Mouse (Mus musculus) limb, embryonic 11.5 days (tissue): ENCODE data around the gene Prdm2. TPM values are rescaled to one million over a fixed set of nuclear protein-coding genes. Genes with fewer than 3 reads are reported as not detected.

ENCODE experiments used
- ATAC-seq: fragments of 200-750 bp; cut with Nextera tagmentation; 2 replicates; pipeline ENCODE4 v1.8.0; 2017; ENCODE audit warnings: low read depth; ENCODE audit not compliant: insufficient number of reproducible peaks, low FRiP score, low TSS enrichment
- DNase-seq: peaks from one replicate; pipeline ENCODE4 v3.0.0-alpha.2; 2015; ENCODE audit warnings: low spot score
- H3K27ac ChIP-seq: fragments of 300-500 bp; sonication (generic); replicated peaks from 2 replicates; pipeline ENCODE4 v1.5.1; 2014; ENCODE audit warnings: low read depth, mild to moderate bottlenecking, low read length
- H3K27me3 ChIP-seq: fragments of 300-500 bp; sonication (generic); 2 replicates; pipeline ENCODE4 v1.6.1; 2014; ENCODE audit warnings: mild to moderate bottlenecking, low read length, mixed read lengths; ENCODE audit not compliant: control insufficient read depth, insufficient read depth
- H3K36me3 ChIP-seq: fragments of 300-500 bp; sonication (generic); 2 replicates; pipeline ENCODE4 v1.6.1; 2014; ENCODE audit warnings: mild to moderate bottlenecking, low read length, moderate library complexity, mixed read lengths; ENCODE audit not compliant: control insufficient read depth, insufficient read depth
- H3K4me1 ChIP-seq: fragments of 300-500 bp; sonication (generic); 2 replicates; pipeline ENCODE4 v1.6.1; 2014; ENCODE audit warnings: low read length, mixed read lengths; ENCODE audit not compliant: control insufficient read depth, insufficient read depth
- H3K4me2 ChIP-seq: fragments of 300-500 bp; sonication (generic); 2 replicates; pipeline ENCODE4 v1.6.1; 2014; ENCODE audit warnings: low read depth, mild to moderate bottlenecking, moderate library complexity; ENCODE audit not compliant: severe bottlenecking
- H3K4me3 ChIP-seq: fragments of 300-500 bp; sonication (generic); 2 replicates; pipeline ENCODE4 v1.5.1; 2014; ENCODE audit warnings: low read depth, low read length
- H3K9ac ChIP-seq: fragments of 300-500 bp; sonication (generic); 2 replicates; pipeline ENCODE4 v1.6.1; 2014; ENCODE audit warnings: mild to moderate bottlenecking, low read length
- H3K9me3 ChIP-seq: fragments of 300-500 bp; sonication (generic); 2 replicates; pipeline ENCODE4 v1.6.1; 2016; ENCODE audit warnings: low read length; ENCODE audit not compliant: control insufficient read depth
- WGBS: fragments of 180-500 bp; shearing (Covaris S2); extraction: QIAGEN DNeasy Blood & Tissue Kit; methylation state at CpG from one replicate; pipeline ENCODE4 v1.1.7; 2014; 5-methylcytosine and 5-hydroxymethylcytosine counted together
- polyA plus RNA-seq: library from polyadenylated mRNA; unstranded; fragments of >200 nt; fragmentation: Nextera tagmentation; extraction: Ambion mirVana; gene quantifications from 2 replicates; pipeline ENCODE4 v1.2.1, GENCODE M21; 2014

Gene Prdm2
- polyA plus RNA-seq, 1 experiment from 2014 or later: 15.8 TPM

DNA sequence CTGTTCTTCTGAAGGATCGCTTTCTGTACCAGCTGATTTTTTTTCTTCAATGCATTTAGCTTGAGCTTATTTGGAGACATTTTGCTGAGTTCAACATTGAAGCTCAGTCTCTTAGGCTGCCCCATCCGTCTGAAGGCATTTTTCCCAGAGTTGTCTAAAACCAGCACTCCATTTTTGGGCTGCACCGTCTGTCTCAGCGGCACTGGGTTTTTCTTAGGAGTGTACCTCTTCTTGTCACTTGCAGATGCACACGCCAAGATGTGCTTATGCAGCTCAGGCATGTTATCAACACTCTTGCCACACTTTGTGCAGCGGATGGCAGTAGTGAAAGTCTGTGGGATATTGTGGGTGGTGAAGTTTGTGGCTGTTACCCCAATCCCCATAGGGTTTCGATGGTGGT lies 80.4 kb downstream of the Prdm2 start:
- Histone ChIP-seq H3K4me1 (no peaks in the 10 kb centered on the region), H3K9me3 (no peaks in the 10 kb centered on the region), H3K4me2 (no peak overlapping the region), H3K27ac (no peak overlapping the region), H3K27me3 (no peaks in the 10 kb centered on the region), H3K4me3 (no peak overlapping the region), H3K9ac (no peak overlapping the region), H3K36me3 (peaks cover 21% of the 10 kb centered on the region)
- DNase-seq (no peak), ATAC-seq (no peak)
- WGBS: 95% methylated on average over 7 of the region's 7 CpGs

DNA sequence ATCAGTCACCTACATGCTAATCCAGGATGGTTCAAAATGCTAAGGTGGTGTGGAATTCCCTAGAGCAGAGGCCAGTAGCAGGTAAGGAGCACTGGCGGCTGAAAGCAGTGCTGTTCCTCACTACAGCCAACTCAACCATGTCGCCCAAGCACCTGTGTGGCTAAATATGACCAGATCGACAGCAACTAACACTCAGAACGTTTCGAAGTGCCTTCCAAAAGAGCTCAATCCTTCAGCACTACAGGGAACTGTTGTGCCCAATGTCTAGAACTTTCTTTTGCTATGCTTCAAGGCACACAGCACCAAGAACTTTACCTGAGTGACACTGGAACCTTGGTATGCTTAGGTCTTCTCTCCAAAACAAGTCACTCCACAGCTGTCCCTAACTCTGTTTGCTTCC lies 82.4 kb downstream of the Prdm2 start:
- H3K36me3 ChIP-seq: peaks cover 18% of the 10 kb centered on the region
- H3K27me3 ChIP-seq: no peaks in the 10 kb centered on the region
- no peak overlapping the region for H3K9ac ChIP-seq
- 87% methylated on average over 5 of the region's 5 CpGs for WGBS
- no peak overlapping the region for H3K4me3 ChIP-seq
- H3K9me3 ChIP-seq: no peaks in the 10 kb centered on the region
- ATAC-seq (no peak), DNase-seq (no peak)
- no peaks in the 10 kb centered on the region for H3K4me1 ChIP-seq
- H3K4me2 ChIP-seq: no peak overlapping the region
- no peak overlapping the region for H3K27ac ChIP-seq

DNA sequence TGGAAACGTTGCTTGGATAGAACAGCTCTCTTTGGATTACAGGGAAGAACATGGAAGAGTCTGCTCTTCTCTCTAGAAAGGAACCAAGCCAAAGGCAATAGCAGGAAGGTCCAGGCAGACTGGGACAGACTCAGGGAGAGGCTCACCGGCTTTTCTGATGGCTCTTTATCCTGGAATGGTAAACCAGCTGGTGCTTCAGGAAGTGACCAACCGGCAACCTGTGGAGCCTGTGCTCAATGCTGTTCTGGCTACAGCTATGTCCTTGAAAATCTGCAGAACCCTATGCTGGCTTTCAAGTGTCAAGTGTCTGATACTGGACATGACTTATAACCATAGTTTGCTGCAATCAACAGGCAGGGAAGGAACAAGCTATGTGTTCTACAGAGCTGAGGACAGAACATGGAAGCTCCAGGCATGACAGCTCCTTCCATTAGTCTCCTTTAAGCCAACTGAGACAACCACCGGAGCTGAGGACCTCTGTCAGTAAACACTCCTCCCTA lies 83.5 kb downstream of the Prdm2 start:
- no peak overlapping the region for H3K27ac ChIP-seq
- H3K36me3 ChIP-seq: peaks cover 9% of the 10 kb centered on the region; the same call in 1 of the 2 replicates
- 94% methylated on average over 4 of the region's 4 CpGs for WGBS
- ATAC-seq: no peak
- no peak overlapping the region for H3K9ac ChIP-seq
- H3K27me3 ChIP-seq: no peaks in the 10 kb centered on the region
- H3K9me3 ChIP-seq: no peaks in the 10 kb centered on the region
- no peak overlapping the region for H3K4me3 ChIP-seq
- no peak overlapping the region for H3K4me2 ChIP-seq
- DNase-seq: no peak
- no peaks in the 10 kb centered on the region for H3K4me1 ChIP-seq

DNA sequence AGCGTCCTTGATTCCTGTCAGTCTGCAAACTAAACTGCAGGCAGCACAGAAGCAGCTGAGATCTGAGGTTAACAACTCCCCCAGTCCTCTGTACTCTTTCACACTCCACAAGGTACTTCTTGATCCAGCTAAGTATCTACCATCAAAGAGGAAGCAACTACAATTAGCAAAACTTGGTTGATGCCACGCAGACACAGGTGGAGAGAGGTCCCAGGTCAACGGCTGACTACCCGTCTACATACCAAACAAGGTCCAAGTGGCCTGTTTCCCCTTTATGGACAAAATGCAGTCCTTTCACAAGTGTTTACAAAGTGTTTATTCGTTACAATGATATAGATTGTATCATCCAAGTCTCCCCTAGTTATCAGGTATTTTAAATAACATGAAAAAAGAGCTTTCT lies 85.6 kb downstream of the Prdm2 start:
- H3K27me3 ChIP-seq: no peaks in the 10 kb centered on the region
- H3K27ac ChIP-seq: no peak overlapping the region
- DNase-seq (no peak), ATAC-seq (no peak)
- 88% methylated on average over 5 of the region's 5 CpGs for WGBS
- no peaks in the 10 kb centered on the region; the same call in 1 of the 2 replicates for H3K36me3 ChIP-seq
- no peaks in the 10 kb centered on the region for H3K4me1 ChIP-seq
- H3K4me3 ChIP-seq: no peak overlapping the region
- no peaks in the 10 kb centered on the region for H3K9me3 ChIP-seq
- H3K9ac ChIP-seq: no peak overlapping the region
- no peak overlapping the region for H3K4me2 ChIP-seq

DNA sequence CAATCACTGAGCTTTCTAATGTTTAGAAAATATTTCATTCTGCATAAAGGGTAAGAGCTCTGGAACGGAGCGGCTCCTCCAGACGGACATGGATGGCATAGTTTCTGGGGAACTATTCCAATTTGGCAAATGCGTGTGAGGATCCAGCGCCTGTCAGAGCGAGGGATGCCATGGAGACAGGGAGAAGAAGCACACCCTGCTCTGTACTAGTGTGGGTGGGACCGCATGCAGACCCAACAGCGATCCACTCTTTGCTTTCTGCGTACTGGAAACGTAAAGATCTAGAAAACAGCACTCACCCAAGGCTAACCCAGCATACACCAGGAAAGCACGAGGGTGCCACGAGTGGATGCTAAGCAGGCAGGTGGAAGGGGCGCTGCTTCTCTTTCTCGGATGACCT lies 86.3 kb downstream of the Prdm2 start:
- no peak for ATAC-seq
- H3K27ac ChIP-seq: no peak overlapping the region
- WGBS: 96% methylated on average over 14 of the region's 14 CpGs
- no peak overlapping the region for H3K9ac ChIP-seq
- peaks cover 3% of the 10 kb centered on the region; the same call in 1 of the 2 replicates for H3K36me3 ChIP-seq
- H3K27me3 ChIP-seq: no peaks in the 10 kb centered on the region
- no peaks in the 10 kb centered on the region for H3K4me1 ChIP-seq
- no peaks in the 10 kb centered on the region for H3K9me3 ChIP-seq
- H3K4me2 ChIP-seq: no peak overlapping the region
- H3K4me3 ChIP-seq: no peak overlapping the region
- no peak for DNase-seq

DNA sequence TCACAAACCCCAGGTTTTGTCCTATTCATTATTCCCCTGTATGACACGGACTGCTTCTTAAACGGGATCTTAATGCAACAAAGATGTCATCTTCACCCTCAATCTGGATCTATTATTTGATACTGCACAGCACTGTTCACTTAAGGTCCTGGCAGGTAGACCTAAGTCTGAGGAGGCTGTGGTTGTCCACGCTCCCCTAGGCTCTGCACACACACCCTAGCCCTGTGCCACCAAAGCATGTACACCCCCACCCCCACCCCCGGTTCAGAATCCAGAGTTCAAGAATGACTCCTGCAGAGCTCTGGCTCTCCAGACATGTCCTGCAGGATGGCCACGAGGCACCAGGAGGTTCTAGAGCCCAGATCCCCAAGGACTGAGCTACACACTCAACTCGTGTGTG lies 87.5 kb downstream of the Prdm2 start:
- Histone ChIP-seq H3K9me3 (no peaks in the 10 kb centered on the region), H3K27me3 (no peaks in the 10 kb centered on the region), H3K4me1 (no peaks in the 10 kb centered on the region), H3K27ac (no peak overlapping the region), H3K4me3 (no peak overlapping the region), H3K9ac (no peak overlapping the region), H3K36me3 (peaks cover 3% of the 10 kb centered on the region; the same call in 1 of the 2 replicates), H3K4me2 (no peak overlapping the region)
- DNase-seq (no peak), ATAC-seq (no peak)
- 88% methylated on average over 6 of the region's 6 CpGs for WGBS

DNA sequence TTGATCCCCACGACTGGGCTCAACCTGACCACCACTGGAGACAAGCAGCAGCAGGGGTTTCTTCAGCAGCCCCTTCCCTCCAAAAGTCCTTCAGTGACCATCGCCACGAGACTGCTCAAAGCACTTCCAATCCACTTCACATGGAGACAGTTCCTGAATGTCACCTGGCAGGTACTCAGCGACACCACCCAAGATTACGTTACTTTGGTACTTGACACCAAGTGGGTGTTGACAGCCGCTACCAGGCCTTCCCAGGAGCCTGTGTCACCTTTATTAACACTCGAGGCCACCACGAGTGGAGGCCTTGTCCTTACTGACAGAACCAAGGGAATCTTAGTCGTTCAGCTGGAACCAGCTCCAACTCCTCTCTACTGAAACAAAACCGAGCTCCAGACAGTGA lies 89.8 kb downstream of the Prdm2 start:
- Histone ChIP-seq H3K27me3 (no peaks in the 10 kb centered on the region), H3K4me1 (no peaks in the 10 kb centered on the region), H3K9me3 (no peaks in the 10 kb centered on the region), H3K36me3 (peaks cover 3% of the 10 kb centered on the region; the same call in 1 of the 2 replicates), H3K27ac (no peak overlapping the region), H3K9ac (no peak overlapping the region), H3K4me3 (no peak overlapping the region), H3K4me2 (no peak overlapping the region)
- 81% methylated on average over 10 of the region's 10 CpGs for WGBS
- ATAC-seq (no peak), DNase-seq (no peak)

DNA sequence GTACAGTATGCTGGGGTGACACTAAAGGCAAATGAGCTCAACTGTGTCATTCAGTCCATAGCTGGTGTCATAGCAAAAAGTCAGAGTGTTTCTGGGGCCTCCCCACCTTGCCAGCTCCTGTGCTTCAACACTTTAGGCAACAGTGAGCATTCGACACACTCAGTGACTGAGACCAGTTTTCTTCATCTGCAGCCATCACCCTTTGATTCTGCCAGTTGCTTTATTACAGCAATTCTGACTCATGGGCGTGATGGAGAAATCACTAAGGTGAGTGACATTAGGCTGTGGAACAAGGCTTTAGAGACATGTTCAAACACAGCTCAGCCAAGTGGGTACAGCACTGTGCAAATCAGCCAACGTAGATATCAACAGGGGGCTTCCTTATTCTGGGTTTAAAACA lies 91.6 kb downstream of the Prdm2 start:
- no peaks in the 10 kb centered on the region for H3K4me1 ChIP-seq
- 84% methylated on average over 3 of the region's 3 CpGs for WGBS
- H3K9ac ChIP-seq: no peak overlapping the region
- H3K27me3 ChIP-seq: no peaks in the 10 kb centered on the region
- H3K9me3 ChIP-seq: no peaks in the 10 kb centered on the region
- H3K4me3 ChIP-seq: no peak overlapping the region
- no peak overlapping the region for H3K4me2 ChIP-seq
- peaks cover 3% of the 10 kb centered on the region; the same call in 1 of the 2 replicates for H3K36me3 ChIP-seq
- no peak for ATAC-seq
- no peak for DNase-seq
- no peak overlapping the region for H3K27ac ChIP-seq

DNA sequence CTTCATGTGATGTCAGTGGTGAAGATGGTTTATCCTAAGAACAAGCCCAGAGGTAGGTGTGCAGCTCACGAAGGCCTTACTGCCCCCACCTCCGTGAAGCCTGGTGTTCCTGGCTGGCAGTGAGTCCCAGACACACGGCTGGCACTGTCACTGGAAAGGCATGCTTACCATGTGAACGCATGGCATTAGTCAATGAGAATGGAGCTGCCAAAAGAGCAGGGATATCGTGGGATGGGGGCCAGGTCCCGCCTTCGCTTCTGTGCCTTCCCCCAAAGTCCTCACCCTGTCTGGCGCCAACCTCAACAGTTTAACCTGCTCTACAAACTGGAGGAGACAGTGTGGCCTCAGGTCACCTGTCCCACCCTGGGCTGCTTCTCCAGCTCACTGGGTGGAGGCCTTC lies 92.8 kb downstream of the Prdm2 start:
- 89% methylated on average over 8 of the region's 8 CpGs for WGBS
- H3K9ac ChIP-seq: no peak overlapping the region
- H3K36me3 ChIP-seq: peaks cover 3% of the 10 kb centered on the region; the same call in 1 of the 2 replicates
- H3K27ac ChIP-seq: no peak overlapping the region
- H3K9me3 ChIP-seq: no peaks in the 10 kb centered on the region
- H3K4me1 ChIP-seq: no peaks in the 10 kb centered on the region
- H3K4me2 ChIP-seq: no peak overlapping the region
- DNase-seq (no peak), ATAC-seq (no peak)
- H3K27me3 ChIP-seq: no peaks in the 10 kb centered on the region
- H3K4me3 ChIP-seq: no peak overlapping the region
